Mouse (Mus musculus) liver (tissue): ENCODE measurements around the gene Babam2.

Experiments used
- DNase-seq: peaks from one replicate; pipeline ENCODE4 v3.0.0-alpha.2; 2020; ENCODE audit warnings: mixed read lengths

Babam2 gene

GRCm38 (mm10) chr5:31715486-31716150 lies 18.1 kb downstream of the Babam2 start:
- no peak for DNase-seq

- DNase-seq: no peak
Measured at GRCm38 (mm10) chr5:31724519-31724918, 27.0 kb downstream of the Babam2 start.

GRCm38 (mm10) chr5:31725885-31726284 lies 28.4 kb downstream of the Babam2 start:
- no peak for DNase-seq

- no peak for DNase-seq
Measured at GRCm38 (mm10) chr5:31727456-31727855, 30.0 kb downstream of the Babam2 start.

GRCm38 (mm10) chr5:31732644-31733338 lies 35.3 kb downstream of the Babam2 start:
- DNase-seq: no peak

GRCm38 (mm10) chr5:31741931-31742330 lies 44.4 kb downstream of the Babam2 start:
- DNase-seq: no peak

GRCm38 (mm10) chr5:31742521-31743031 lies 45.1 kb downstream of the Babam2 start:
- DNase-seq: no peak

GRCm38 (mm10) chr5:31749401-31749800 lies 51.9 kb downstream of the Babam2 start:
- DNase-seq: no peak

- no peak for DNase-seq
Measured at GRCm38 (mm10) chr5:31750231-31750925, 52.9 kb downstream of the Babam2 start.

GRCm38 (mm10) chr5:31750955-31751354 lies 53.5 kb downstream of the Babam2 start:
- no peak for DNase-seq

- no peak for DNase-seq
Measured at GRCm38 (mm10) chr5:31754634-31755033, 57.1 kb downstream of the Babam2 start.

- no peak for DNase-seq
Measured at GRCm38 (mm10) chr5:31755255-31755654, 57.8 kb downstream of the Babam2 start.

- no peak for DNase-seq
Measured at GRCm38 (mm10) chr5:31758310-31759091, 61.0 kb downstream of the Babam2 start.

- DNase-seq: no peak
Measured at GRCm38 (mm10) chr5:31761836-31762235, 64.4 kb downstream of the Babam2 start.

GRCm38 (mm10) chr5:31762773-31763172 lies 65.3 kb downstream of the Babam2 start:
- DNase-seq: no peak

- DNase-seq: no peak
Measured at GRCm38 (mm10) chr5:31765824-31766223, 68.3 kb downstream of the Babam2 start.

GRCm38 (mm10) chr5:31766841-31767542 lies 69.5 kb downstream of the Babam2 start:
- no peak for DNase-seq

- DNase-seq: no peak
Measured at GRCm38 (mm10) chr5:31771486-31771885, 74.0 kb downstream of the Babam2 start.

- no peak for DNase-seq
Measured at GRCm38 (mm10) chr5:31771921-31772320, 74.4 kb downstream of the Babam2 start.

GRCm38 (mm10) chr5:31774976-31775375 lies 77.5 kb downstream of the Babam2 start:
- no peak for DNase-seq

- DNase-seq: no peak
Measured at GRCm38 (mm10) chr5:31781624-31782023, 84.1 kb downstream of the Babam2 start.

- DNase-seq: no peak
Measured at GRCm38 (mm10) chr5:31787201-31787600, 89.7 kb downstream of the Babam2 start.
